Mouse (Mus musculus) heart, adult 2 months (tissue): Measurements from ENCODE around the gene Pwp2. TPM values are rescaled to one million over a fixed set of nuclear protein-coding genes. Genes with fewer than 3 reads are reported as not detected.
A peak's percentile ranks its signal among the peaks of the same experiment; 100 is the strongest.

ENCODE experiments used
- DNase-seq, 2 experiments: peaks; one replicate each; pipeline ENCODE4 v3.0.0; 2021
- H3K27ac ChIP-seq: fragments of 200-600 bp; 2 replicates; pipeline ENCODE4 v1.8.1; 2022
- H3K27me3 ChIP-seq: fragments of 200-500 bp; 2 replicates; pipeline ENCODE4 v1.6.1; 2012; ENCODE audit warnings: mild to moderate bottlenecking, low read length, inconsistent platforms, mixed read lengths; ENCODE audit not compliant: control insufficient read depth, insufficient read depth
- H3K36me3 ChIP-seq: fragments of 200-500 bp; 2 replicates; pipeline ENCODE4 v1.6.1; 2012; ENCODE audit warnings: low read length, inconsistent platforms; ENCODE audit not compliant: control insufficient read depth, insufficient read depth
- H3K4me1 ChIP-seq: fragments of 200-500 bp; 2 replicates; pipeline ENCODE4 v1.6.1; 2011; ENCODE audit warnings: low read length; ENCODE audit not compliant: control insufficient read depth, insufficient read depth
- H3K4me3 ChIP-seq: fragments of 200-600 bp; 2 replicates; pipeline ENCODE4 v1.8.1; 2022
- H3K79me2 ChIP-seq: fragments of 200-500 bp; replicated peaks from 2 replicates; pipeline ENCODE4 v1.6.1; 2012; ENCODE audit warnings: mild to moderate bottlenecking, inconsistent platforms, low read length, moderate library complexity, mixed read lengths; ENCODE audit not compliant: control insufficient read depth, insufficient read depth
- H3K9ac ChIP-seq: fragments of 200-500 bp; 2 replicates; pipeline ENCODE4 v1.6.1; 2012; ENCODE audit warnings: low read depth, mild to moderate bottlenecking, control low read depth, inconsistent platforms, low read length, mixed read lengths
- CTCF ChIP-seq: fragments of 200-600 bp; IDR thresholded peaks from 2 replicates; pipeline ENCODE4 v1.8.1; 2022; ENCODE audit warnings: antibody characterized with exemption, mild to moderate bottlenecking, moderate library complexity
- EP300 ChIP-seq: fragments of 200-500 bp; IDR thresholded peaks from 2 replicates; pipeline ENCODE4 v1.6.1; 2011; ENCODE audit warnings: low read depth, low read length, control low read depth; ENCODE audit not compliant: insufficient read depth
- POLR2A ChIP-seq: fragments of 200-500 bp; IDR thresholded peaks from 2 replicates; pipeline ENCODE4 v1.6.1; 2011; ENCODE audit warnings: mild to moderate bottlenecking, low read depth, low read length, control low read depth; ENCODE audit not compliant: insufficient read depth
- WGBS: fragments of 180-500 bp; shearing (Covaris S2); methylation state at CpG from one replicate; pipeline ENCODE4 v1.1.7; 2018; 5-methylcytosine and 5-hydroxymethylcytosine counted together
- intact Hi-C: fragments of 180-260 bp; cut with DNase I; formaldehyde crosslinking; loops from one replicate; pipeline ENCODE4 v1.15.1; 2025
- polyA plus RNA-seq: library from polyadenylated mRNA; depleted of rRNA; stranded (reverse); fragments of >200 nt; gene quantifications from 2 replicates; pipeline ENCODE4 v1.2.3, GENCODE M21; 2012
- total RNA-seq, 2 experiments: library from RNA; stranded (reverse); gene quantifications; 2 replicates each; pipeline ENCODE4 v1.2.3; 2021

The Pwp2 gene
- total and polyA plus RNA-seq, 3 experiments, result 7.8 to 10.8 (median 10.0) TPM

DNA sequence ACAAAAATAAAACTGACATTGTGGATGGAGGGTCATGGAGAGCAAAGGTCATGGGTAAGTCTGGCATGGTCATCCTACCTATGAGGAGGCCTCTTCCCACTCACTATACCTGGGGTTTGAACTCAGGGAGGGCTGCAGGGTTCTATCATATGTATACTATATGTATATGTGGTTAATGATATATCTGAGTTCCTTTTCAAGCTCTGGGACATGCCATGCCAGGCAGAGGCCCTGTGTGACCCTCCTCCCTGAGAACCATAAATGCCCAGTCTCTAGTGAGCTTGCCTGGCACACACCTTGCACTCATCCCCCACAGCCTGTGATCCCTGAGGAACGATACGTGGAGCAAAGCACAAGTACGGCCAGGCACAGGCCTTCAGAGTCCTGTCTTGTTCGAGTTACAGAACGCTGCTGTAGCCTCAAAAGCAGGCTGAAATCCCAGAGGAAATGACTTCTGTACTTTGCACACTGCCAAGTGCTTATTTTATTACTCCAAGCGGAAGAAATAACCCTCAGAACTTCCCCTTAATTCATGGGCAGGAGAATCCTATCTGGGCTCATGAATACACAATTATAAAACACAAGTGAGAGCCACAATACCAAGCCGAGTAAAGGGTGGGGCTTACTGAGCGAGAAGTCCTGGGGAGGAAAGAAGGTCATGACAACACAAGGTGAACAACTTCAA, 43.1 kb upstream of the Pwp2 start:
- Histone ChIP-seq H3K27ac (no peak overlapping the region; the same call in 1 of the 2 replicates), H3K36me3 (peaks cover 6% of the 10 kb centered on the region; the same call in 1 of the 2 replicates), H3K4me3 (no peak overlapping the region), H3K4me1 (peaks cover 17% of the 10 kb centered on the region), H3K27me3 (no peaks in the 10 kb centered on the region), H3K9ac (0 out of 2 replicates have a peak overlapping the region, but pooled peaks have one; percentile 35), H3K79me2 (peaks cover 4% of the 10 kb centered on the region; the same call in 1 of the 2 replicates)
- intact Hi-C loops, result no loop called here
- TF ChIP-seq CTCF (no peak), POLR2A (no peak), EP300 (no peak)
- WGBS, result 30% methylated on average over 8 of the region's 8 CpGs
- no peak for DNase-seq

DNA sequence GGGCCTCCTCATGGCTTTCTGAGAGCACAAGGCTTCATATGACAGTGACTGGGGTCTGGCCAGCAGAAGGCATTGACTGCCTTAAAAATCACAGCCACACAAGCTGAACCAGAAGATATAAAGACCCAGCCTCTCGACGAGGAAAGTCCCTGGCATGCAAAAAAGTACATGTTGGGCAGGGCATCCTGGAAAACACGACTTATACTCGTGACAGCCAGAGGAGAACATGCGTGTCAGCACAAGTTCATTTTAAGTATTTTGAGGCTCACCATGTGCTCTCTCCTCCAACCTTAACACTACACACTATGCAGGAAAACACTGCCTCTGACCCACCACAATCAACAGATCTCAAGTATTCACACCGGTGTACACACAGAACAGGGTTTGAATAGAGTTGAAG, 39.2 kb upstream of the Pwp2 start:
- 76% methylated on average over 6 of the region's 6 CpGs for WGBS
- DNase-seq, result no peak
- Histone ChIP-seq H3K36me3 (peaks cover 6% of the 10 kb centered on the region; the same call in 1 of the 2 replicates), H3K4me1 (peaks cover 14% of the 10 kb centered on the region), H3K9ac (no peak overlapping the region), H3K4me3 (no peak overlapping the region), H3K27me3 (no peaks in the 10 kb centered on the region), H3K27ac (no peak overlapping the region), H3K79me2 (no peaks in the 10 kb centered on the region)
- no peak for TF ChIP-seq EP300
- no peak for TF ChIP-seq CTCF
- intact Hi-C loops, result no loop called here

DNA sequence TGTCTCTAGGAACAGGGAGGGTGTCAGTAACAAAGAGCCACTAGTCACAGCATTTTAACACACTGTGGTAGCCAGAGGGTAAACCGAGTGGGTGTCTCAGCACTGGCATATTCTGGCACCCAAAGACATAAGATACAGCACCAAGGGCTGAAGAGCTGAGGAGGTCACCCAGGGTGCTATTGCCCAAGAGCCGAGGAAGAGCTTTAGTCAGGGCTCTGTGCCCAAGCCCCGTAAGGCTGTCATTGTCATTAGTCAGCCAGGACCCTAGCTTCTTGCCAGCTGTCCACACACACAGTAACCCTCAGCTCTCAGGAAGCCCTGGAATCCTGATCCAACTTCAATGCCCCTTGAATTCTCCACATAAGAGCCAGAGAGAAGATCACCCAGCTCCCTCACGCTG, 38.0 kb upstream of the Pwp2 start:
- peaks cover 4% of the 10 kb centered on the region; the same call in 1 of the 2 replicates for H3K36me3 ChIP-seq
- H3K27ac ChIP-seq, result peak overlapping the region; percentile 57
- no peak overlapping the region for H3K9ac ChIP-seq
- DNase-seq, result peak; percentile 44 to 71
- intact Hi-C loops, result no loop called here
- H3K79me2 ChIP-seq, result no peaks in the 10 kb centered on the region
- no peak overlapping the region for H3K4me3 ChIP-seq
- TF ChIP-seq EP300 (0 out of 2 replicates have a peak, but pooled peaks have one; percentile 15), POLR2A (no peak), CTCF (no peak)
- H3K27me3 ChIP-seq, result no peaks in the 10 kb centered on the region
- H3K4me1 ChIP-seq, result peaks cover 8% of the 10 kb centered on the region
- whole genome bisulfite sequencing, result 30% methylated on average over 4 of the region's 4 CpGs

DNA sequence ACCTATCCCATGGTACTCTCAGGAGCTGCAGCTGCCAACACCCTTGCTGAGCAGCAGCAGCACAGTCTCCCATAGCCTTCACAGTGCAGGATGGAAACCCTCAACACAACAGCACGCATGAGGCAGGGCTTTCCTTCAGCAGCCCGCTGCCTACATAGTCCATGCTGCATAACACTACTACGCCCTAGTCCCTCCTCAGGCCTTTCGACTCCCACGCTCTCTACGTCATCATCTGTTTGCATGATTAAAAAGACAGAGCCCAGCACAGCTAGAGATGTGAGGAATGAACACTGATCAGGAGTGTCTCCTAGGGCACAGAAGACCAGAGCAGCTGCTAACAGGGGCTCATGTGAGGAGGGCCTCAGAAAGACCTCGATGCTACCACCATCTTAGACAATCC, 36.4 kb upstream of the Pwp2 start:
- WGBS, result 89% methylated on average over 7 of the region's 7 CpGs

DNA sequence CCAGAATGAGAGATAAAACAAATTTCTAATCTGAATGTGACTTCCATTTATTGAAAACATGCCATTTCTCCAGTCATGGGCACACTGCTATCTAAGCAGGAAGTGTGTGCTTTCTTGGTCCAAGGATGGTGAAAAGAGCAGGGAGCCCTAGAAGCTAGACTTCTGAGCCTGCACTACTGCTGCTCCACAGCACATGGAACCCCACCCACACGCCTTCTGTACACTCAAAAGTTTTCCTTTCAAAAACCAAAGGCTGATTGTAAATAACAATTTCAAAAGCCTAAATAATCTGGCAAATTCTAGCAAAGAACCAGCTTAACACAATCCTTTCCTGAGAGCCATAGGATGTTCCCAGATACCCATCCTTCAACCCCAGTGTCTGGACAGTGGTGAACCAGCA, 34.6 kb upstream of the Pwp2 start:
- Histone ChIP-seq H3K4me3 (no peak overlapping the region), H3K9ac (no peak overlapping the region), H3K27ac (no peak overlapping the region), H3K36me3 (no peaks in the 10 kb centered on the region; the same call in 1 of the 2 replicates), H3K79me2 (no peaks in the 10 kb centered on the region), H3K4me1 (peaks cover 3% of the 10 kb centered on the region), H3K27me3 (no peaks in the 10 kb centered on the region)
- DNase-seq, result no peak
- TF ChIP-seq EP300, result no peak
- no peak for TF ChIP-seq CTCF
- TF ChIP-seq POLR2A, result no peak
- WGBS, result 88% methylated on average over 1 of the region's 1 CpGs
- intact Hi-C loops, result no loop called here

More for the DNA sequence above, 36.4 kb upstream of the Pwp2 start:
- TF ChIP-seq EP300, result no peak
- no peak for TF ChIP-seq CTCF
- no peak for TF ChIP-seq POLR2A
- Histone ChIP-seq H3K27ac (no peak overlapping the region), H3K4me1 (peaks cover 3% of the 10 kb centered on the region), H3K4me3 (no peak overlapping the region), H3K27me3 (no peaks in the 10 kb centered on the region), H3K36me3 (no peaks in the 10 kb centered on the region; the same call in 1 of the 2 replicates), H3K9ac (no peak overlapping the region), H3K79me2 (no peaks in the 10 kb centered on the region)
- DNase-seq, result no peak
- intact Hi-C loops, result no loop called here

DNA sequence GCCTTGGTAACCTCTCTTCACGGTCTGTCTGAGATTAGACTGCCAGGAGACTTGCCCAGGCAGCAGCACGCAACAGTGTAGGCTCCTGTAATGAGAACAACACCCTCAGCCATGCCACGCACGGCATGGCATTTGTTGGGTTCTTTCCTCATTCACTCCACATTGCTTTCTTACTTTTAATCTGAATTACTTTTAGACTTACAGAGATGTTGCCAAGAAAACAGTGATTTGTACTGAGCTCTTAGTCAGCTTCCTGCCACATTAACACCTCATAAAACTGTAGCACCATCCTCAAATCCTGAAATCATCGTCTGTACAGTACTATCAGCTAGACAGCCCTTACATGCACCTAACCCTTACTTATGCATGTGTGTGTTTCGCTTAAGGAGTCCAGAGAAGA, 33.6 kb upstream of the Pwp2 start:
- H3K4me3 ChIP-seq, result no peak overlapping the region
- no peaks in the 10 kb centered on the region for H3K79me2 ChIP-seq
- no peak overlapping the region for H3K9ac ChIP-seq
- H3K36me3 ChIP-seq, result no peaks in the 10 kb centered on the region; the same call in 1 of the 2 replicates
- intact Hi-C loops, result no loop called here
- no peak for DNase-seq
- no peaks in the 10 kb centered on the region for H3K27me3 ChIP-seq
- no peak for TF ChIP-seq POLR2A
- TF ChIP-seq EP300, result no peak
- TF ChIP-seq CTCF, result no peak
- H3K4me1 ChIP-seq, result peaks cover 2% of the 10 kb centered on the region
- no peak overlapping the region for H3K27ac ChIP-seq
- WGBS, result 85% methylated on average over 6 of the region's 6 CpGs
